Mouse (Mus musculus): ENCODE measurements at regions not wholly inside any gene's neighbourhood (a gene's known extent, or its start where the extent isn't known, plus 50 kb on each side); places are given as distances from the start of the nearest gene placed in this dataset.

- Histone ChIP-seq H3K36me3 (ENCODE audit: control insufficient read depth, insufficient read depth, low read length) (no peaks in the 10 kb centered on the region), H3K27me3 (ENCODE audit: control insufficient read depth, insufficient read depth, low read length) (no peaks in the 10 kb centered on the region), H3K27ac (ENCODE audit: insufficient read depth, low read depth, low read length) (no peak overlapping the region), H3K4me1 (ENCODE audit: control insufficient read depth, insufficient read depth, insufficient read length, low read length) (no peaks in the 10 kb centered on the region), H3K4me3 (ENCODE audit: low read depth, low read length) (no peak overlapping the region)
- 60% methylated on average over 2 of the region's 2 CpGs for WGBS
- no peak for TF ChIP-seq POLR2A (IDR thresholded peaks at IDR 0.05; ENCODE audit: low read depth, low read length)
- TF ChIP-seq CTCF (IDR thresholded peaks at IDR 0.05; ENCODE audit: extremely low read depth, insufficient read length, insufficient replicate concordance, low read depth, low read length), result no peak
These were observed 53.6 kb upstream of the Ell2 start for GRCm38 (mm10) chr13:75652966-75653365.

Measured in small intestine, adult 2 months (tissue).